Mouse (Mus musculus): ENCODE measurements around the gene Blcap. TPM values are rescaled to one million over a fixed set of nuclear protein-coding genes. Genes with fewer than 3 reads are reported as not detected.
A peak's percentile ranks its signal among the peaks of the same experiment; 100 is the strongest.

Blcap gene
- 25.9 and 26.2 TPM in 2 replicates for polyA plus RNA-seq (2014; fragmentation: Nextera tagmentation; extraction: Ambion mirVana)

DNA sequence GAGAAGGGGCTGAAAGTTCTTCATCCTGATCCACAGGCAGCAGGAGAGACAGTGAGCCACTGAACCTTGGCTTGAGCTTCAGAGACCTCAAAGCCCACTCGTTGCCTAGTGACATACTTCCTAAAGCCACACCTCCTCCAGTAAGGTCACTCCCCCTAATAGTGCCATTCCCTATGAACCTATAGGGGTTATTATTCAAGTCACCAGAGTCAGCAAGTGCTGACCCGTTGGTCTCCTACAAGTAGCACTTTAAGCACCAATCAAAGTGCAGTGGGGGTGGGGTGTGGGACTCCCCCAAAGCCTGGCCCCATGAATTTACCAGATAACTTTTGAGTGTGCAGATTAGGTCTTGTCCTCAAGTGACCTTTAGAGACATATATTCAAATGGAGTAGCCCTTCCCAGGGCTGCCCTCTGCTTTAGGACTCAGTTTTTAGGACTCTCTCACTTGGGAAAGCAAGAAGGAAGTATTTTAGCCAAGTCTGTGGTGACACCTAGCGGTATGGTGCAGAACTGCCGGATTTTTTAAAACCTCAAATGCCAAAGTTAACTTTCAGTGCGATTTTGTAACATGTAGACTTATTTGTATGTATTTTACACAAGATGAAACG, at the start of gene Blcap:
TSS of gene Blcap (minus strand) at position 51 of the 609 bp plus-strand sequence.
- Histone ChIP-seq H3K4me2 (no peak within 1 kb of the TSS), H3K27me3 (replicated peaks; ENCODE audit: control insufficient read depth, insufficient read depth, low read length) (no peaks in the 10 kb centered on the region), H3K4me1 (replicated peaks; ENCODE audit: control insufficient read depth, insufficient read depth, low read length) (peaks cover 9% of the 10 kb centered on the region), H3K9ac (ENCODE audit: low read depth, low read length) (no peak within 1 kb of the TSS), H3K9me3 (ENCODE audit: control insufficient read depth, low read length) (no peaks in the 10 kb centered on the region), H3K36me3 (ENCODE audit: control insufficient read depth, insufficient read depth, low read length) (no peaks in the 10 kb centered on the region), H3K27ac (ENCODE audit: low read depth, low read length) (no peak within 1 kb of the TSS), H3K4me3 (ENCODE audit: low read depth, low read length) (no peak within 1 kb of the TSS)
- DNase-seq (ENCODE audit: low spot score): no peak
- WGBS: 18% methylated on average over 6 of the region's 6 CpGs
- no peak for ATAC-seq (replicated peaks; ENCODE audit: low FRiP score)

DNA sequence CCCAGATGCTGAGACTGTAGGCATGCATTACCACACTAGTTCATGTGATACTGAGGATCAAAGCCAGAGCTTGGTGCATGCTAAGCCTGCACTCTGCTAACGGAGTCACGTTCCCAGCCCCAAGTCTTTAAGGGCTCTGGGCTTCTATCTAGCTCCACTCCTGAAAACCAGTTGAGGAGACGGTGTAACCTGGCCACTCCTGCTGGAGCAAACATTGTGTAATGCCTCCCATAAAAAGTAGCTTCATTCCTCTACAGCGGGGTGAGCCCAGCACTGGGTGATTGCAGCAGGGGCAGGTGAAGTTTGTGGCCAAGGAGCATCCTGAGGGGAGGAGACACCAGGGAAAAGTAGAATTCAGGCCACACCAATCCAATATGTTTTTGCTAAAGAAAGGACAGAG, 47.3 kb upstream of the Blcap start:
- Histone ChIP-seq H3K4me1 (replicated peaks; ENCODE audit: control insufficient read depth, insufficient read depth, low read length) (peaks cover 4% of the 10 kb centered on the region), H3K4me2 (no peak overlapping the region), H3K4me3 (ENCODE audit: low read depth, low read length) (no peak overlapping the region), H3K9me3 (ENCODE audit: control insufficient read depth, low read length) (no peaks in the 10 kb centered on the region), H3K27ac (ENCODE audit: low read depth, low read length) (no peak overlapping the region), H3K9ac (ENCODE audit: low read depth, low read length) (no peak overlapping the region), H3K36me3 (ENCODE audit: control insufficient read depth, insufficient read depth, low read length) (no peaks in the 10 kb centered on the region), H3K27me3 (replicated peaks; ENCODE audit: control insufficient read depth, insufficient read depth, low read length) (no peaks in the 10 kb centered on the region)
- 73% methylated on average over 4 of the region's 4 CpGs for WGBS
- DNase-seq (ENCODE audit: low spot score): no peak
- ATAC-seq (replicated peaks; ENCODE audit: low FRiP score): no peak

- H3K27me3 ChIP-seq (replicated peaks; ENCODE audit: control insufficient read depth, insufficient read depth, low read length): no peaks in the 10 kb centered on the region
These were observed 42.9 kb upstream of the Blcap start for GRCm38 (mm10) chr2:157613997-157614396.

DNA sequence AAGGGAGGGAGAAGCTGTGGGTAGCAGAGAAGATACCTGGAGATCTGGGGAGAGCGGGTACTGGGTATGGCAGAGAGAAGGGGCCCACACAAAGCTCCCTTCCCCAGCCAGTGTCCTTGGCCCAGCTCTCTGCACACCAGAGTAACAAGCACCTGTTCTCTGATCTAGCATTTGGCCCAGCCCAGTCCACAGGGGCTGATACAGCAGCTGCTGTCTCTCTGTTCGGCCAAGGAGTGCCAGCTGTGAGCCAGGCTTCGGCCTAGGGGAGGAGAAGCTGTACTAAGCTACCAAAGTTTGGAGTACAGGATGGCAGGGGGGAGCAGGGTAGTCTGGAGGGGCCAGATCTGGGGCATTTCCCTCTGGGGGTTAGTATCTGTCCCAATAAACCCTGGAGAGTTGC, 40.7 kb upstream of the Blcap start:
- DNase-seq (ENCODE audit: low spot score) (no peak), ATAC-seq (replicated peaks; ENCODE audit: low FRiP score) (no peak)
- H3K4me2 ChIP-seq: no peak overlapping the region
- no peak overlapping the region for H3K4me3 ChIP-seq (ENCODE audit: low read depth, low read length)
- WGBS: 83% methylated on average over 3 of the region's 3 CpGs
- H3K36me3 ChIP-seq (ENCODE audit: control insufficient read depth, insufficient read depth, low read length): no peaks in the 10 kb centered on the region
- no peak overlapping the region for H3K9ac ChIP-seq (ENCODE audit: low read depth, low read length)
- no peaks in the 10 kb centered on the region for H3K9me3 ChIP-seq (ENCODE audit: control insufficient read depth, low read length)
- peaks cover 7% of the 10 kb centered on the region for H3K4me1 ChIP-seq (replicated peaks; ENCODE audit: control insufficient read depth, insufficient read depth, low read length)
- no peaks in the 10 kb centered on the region for H3K27me3 ChIP-seq (replicated peaks; ENCODE audit: control insufficient read depth, insufficient read depth, low read length)
- no peak overlapping the region for H3K27ac ChIP-seq (ENCODE audit: low read depth, low read length)

More at GRCm38 (mm10) chr2:157613997-157614396, 42.9 kb upstream of the Blcap start:
- WGBS: 9% methylated on average over 10 of the region's 11 CpGs
- Histone ChIP-seq H3K4me2 (peak overlapping the region; percentile 19; the same call in 1 of the 2 replicates), H3K9me3 (ENCODE audit: control insufficient read depth, low read length) (no peaks in the 10 kb centered on the region), H3K4me1 (replicated peaks; ENCODE audit: control insufficient read depth, insufficient read depth, low read length) (peaks cover 4% of the 10 kb centered on the region), H3K36me3 (ENCODE audit: control insufficient read depth, insufficient read depth, low read length) (no peaks in the 10 kb centered on the region), H3K4me3 (ENCODE audit: low read depth, low read length) (no peak overlapping the region; the same call in 1 of the 2 replicates), H3K27ac (ENCODE audit: low read depth, low read length) (no peak overlapping the region), H3K9ac (ENCODE audit: low read depth, low read length) (no peak overlapping the region)
- ATAC-seq (replicated peaks; ENCODE audit: low FRiP score) (no peak), DNase-seq (ENCODE audit: low spot score) (no peak)

- WGBS: 49% methylated on average over 9 of the region's 9 CpGs
- Histone ChIP-seq H3K4me2 (no peak overlapping the region), H3K4me3 (ENCODE audit: low read depth, low read length) (no peak overlapping the region), H3K27me3 (replicated peaks; ENCODE audit: control insufficient read depth, insufficient read depth, low read length) (0 out of 2 replicates have a peak, but pooled peaks cover 4% of the 10 kb centered on the region), H3K4me1 (replicated peaks; ENCODE audit: control insufficient read depth, insufficient read depth, low read length) (0 out of 2 replicates have a peak, but pooled peaks cover 3% of the 10 kb centered on the region), H3K9me3 (ENCODE audit: control insufficient read depth, low read length) (no peaks in the 10 kb centered on the region), H3K36me3 (ENCODE audit: control insufficient read depth, insufficient read depth, low read length) (no peaks in the 10 kb centered on the region), H3K27ac (ENCODE audit: low read depth, low read length) (peak overlapping the region; percentile 41; the same call in 1 of the 2 replicates), H3K9ac (ENCODE audit: low read depth, low read length) (no peak overlapping the region)
- no peak for DNase-seq (ENCODE audit: low spot score)
- no peak for ATAC-seq (replicated peaks; ENCODE audit: low FRiP score)
These were observed 36.6 kb upstream of the Blcap start for GRCm38 (mm10) chr2:157607542-157608236.

DNA sequence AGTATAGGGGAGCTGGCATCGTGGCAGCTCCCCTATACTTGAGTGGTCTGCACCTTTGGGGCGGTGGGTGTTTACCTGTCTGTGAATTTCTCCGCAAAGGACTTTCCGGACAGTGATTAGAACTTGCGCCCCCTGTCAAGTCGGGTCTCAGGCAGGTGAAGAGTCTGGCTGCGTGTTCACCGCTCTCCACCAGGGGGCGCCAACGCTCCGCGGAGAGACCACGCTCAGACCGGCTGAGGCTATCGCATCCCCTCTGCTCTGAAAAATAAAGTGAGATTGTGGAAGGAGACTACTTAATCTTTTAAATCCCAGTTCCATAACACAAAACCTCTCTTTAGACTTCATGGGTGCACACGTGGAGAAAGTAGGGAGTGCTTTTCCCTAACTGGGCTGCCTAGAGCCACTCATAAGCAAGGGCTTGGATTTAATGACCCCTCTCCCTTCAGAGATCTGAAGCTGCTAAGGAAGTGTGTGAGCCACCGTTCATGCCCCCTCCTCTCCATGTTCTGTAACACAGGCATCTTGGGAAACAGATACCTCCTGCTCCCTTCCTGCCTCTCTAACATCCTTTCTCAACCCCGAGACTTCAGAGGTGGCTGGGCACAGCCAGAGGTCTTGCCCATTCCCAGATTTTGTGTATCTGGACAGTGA, 34.1 kb upstream of the Blcap start:
- Histone ChIP-seq H3K9ac (ENCODE audit: low read depth, low read length) (no peak overlapping the region), H3K27ac (ENCODE audit: low read depth, low read length) (no peak overlapping the region), H3K36me3 (ENCODE audit: control insufficient read depth, insufficient read depth, low read length) (no peaks in the 10 kb centered on the region), H3K4me1 (replicated peaks; ENCODE audit: control insufficient read depth, insufficient read depth, low read length) (0 out of 2 replicates have a peak, but pooled peaks cover 5% of the 10 kb centered on the region), H3K27me3 (replicated peaks; ENCODE audit: control insufficient read depth, insufficient read depth, low read length) (0 out of 2 replicates have a peak, but pooled peaks cover 4% of the 10 kb centered on the region), H3K4me3 (ENCODE audit: low read depth, low read length) (no peak overlapping the region), H3K9me3 (ENCODE audit: control insufficient read depth, low read length) (no peaks in the 10 kb centered on the region), H3K4me2 (no peak overlapping the region)
- ATAC-seq (replicated peaks; ENCODE audit: low FRiP score) (no peak; the same call in 1 of the 2 replicates), DNase-seq (ENCODE audit: low spot score) (peak; percentile 76)
- WGBS: 7% methylated on average over 18 of the region's 18 CpGs

DNA sequence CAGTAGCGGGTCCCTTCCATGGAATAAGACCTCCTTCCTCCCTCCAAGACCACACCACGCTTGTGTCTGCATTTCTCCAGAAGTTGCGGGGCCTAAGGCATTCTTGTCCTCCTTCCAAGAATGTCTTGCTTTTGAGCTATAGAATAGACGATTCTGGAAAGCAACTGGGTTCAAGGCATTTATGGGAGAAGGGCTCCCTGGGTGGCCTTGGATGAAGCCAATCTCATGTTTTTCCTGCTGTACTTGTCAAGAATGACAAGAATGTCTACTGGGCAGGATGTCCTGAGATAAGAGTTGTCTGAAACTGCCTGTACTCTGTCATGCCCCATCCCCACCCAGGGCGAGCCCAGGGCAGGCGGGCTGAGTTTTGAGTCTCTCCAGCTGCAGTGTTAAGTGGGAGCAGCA, 30.4 kb upstream of the Blcap start:
- DNase-seq (ENCODE audit: low spot score) (no peak), ATAC-seq (replicated peaks; ENCODE audit: low FRiP score) (no peak)
- Histone ChIP-seq H3K4me3 (ENCODE audit: low read depth, low read length) (no peak overlapping the region), H3K4me2 (no peak overlapping the region), H3K4me1 (replicated peaks; ENCODE audit: control insufficient read depth, insufficient read depth, low read length) (0 out of 2 replicates have a peak, but pooled peaks cover 2% of the 10 kb centered on the region), H3K27ac (ENCODE audit: low read depth, low read length) (no peak overlapping the region), H3K9me3 (ENCODE audit: control insufficient read depth, low read length) (no peaks in the 10 kb centered on the region), H3K9ac (ENCODE audit: low read depth, low read length) (no peak overlapping the region), H3K27me3 (replicated peaks; ENCODE audit: control insufficient read depth, insufficient read depth, low read length) (0 out of 2 replicates have a peak, but pooled peaks cover 4% of the 10 kb centered on the region), H3K36me3 (ENCODE audit: control insufficient read depth, insufficient read depth, low read length) (no peaks in the 10 kb centered on the region)
- 44% methylated on average over 6 of the region's 6 CpGs for WGBS

GRCm38 (mm10) chr2:157596876-157597566, 25.9 kb upstream of the Blcap start:
- ATAC-seq (replicated peaks; ENCODE audit: low FRiP score) (peak; percentile 66), DNase-seq (ENCODE audit: low spot score) (no peak)
- no peaks in the 10 kb centered on the region for H3K27me3 ChIP-seq (replicated peaks; ENCODE audit: control insufficient read depth, insufficient read depth, low read length)
- no peaks in the 10 kb centered on the region for H3K9me3 ChIP-seq (ENCODE audit: control insufficient read depth, low read length)
- H3K4me2 ChIP-seq: peak overlapping the region; percentile 62
- H3K4me1 ChIP-seq (replicated peaks; ENCODE audit: control insufficient read depth, insufficient read depth, low read length): 0 out of 2 replicates have a peak, but pooled peaks cover 2% of the 10 kb centered on the region
- 48% methylated on average over 22 of the region's 22 CpGs for WGBS
- H3K9ac ChIP-seq (ENCODE audit: low read depth, low read length): peak overlapping the region; percentile 64
- H3K36me3 ChIP-seq (ENCODE audit: control insufficient read depth, insufficient read depth, low read length): no peaks in the 10 kb centered on the region
- peak overlapping the region; percentile 50 for H3K4me3 ChIP-seq (ENCODE audit: low read depth, low read length)
- H3K27ac ChIP-seq (ENCODE audit: low read depth, low read length): no peak overlapping the region; the same call in 1 of the 2 replicates

Data from liver, embryonic 11.5 days (tissue).